Mouse (Mus musculus): Measurements from ENCODE around the gene Zfp93.

Gene Zfp93

GRCm38 (mm10) chr7:24291387-24292090, 21.3 kb downstream of the Zfp93 start:
- DNase-seq (ENCODE audit: low spot score) = no peak

- DNase-seq (ENCODE audit: low spot score) = no peak
Measured at GRCm38 (mm10) chr7:24293061-24293851, 23.0 kb downstream of the Zfp93 start.

DNA sequence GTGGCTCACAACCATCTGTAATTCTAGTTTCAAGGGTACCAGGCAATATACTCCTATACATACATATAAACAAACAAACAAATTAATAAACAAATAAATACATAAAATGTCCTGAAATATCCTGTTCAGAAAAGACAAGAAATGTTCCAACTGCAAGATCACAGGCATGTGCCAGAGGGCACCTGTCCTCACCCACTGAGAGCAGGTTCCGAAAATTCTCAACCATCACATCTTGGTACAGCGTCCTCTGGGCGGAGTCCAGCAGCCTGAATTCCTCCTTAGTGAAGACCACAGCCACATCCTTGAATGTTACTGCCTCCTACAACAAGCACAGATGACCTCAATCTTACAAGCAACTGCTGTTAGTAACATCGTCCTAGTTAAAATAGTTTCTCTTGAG, 24.5 kb downstream of the Zfp93 start:
- DNase-seq (ENCODE audit: low spot score) = no peak

DNA sequence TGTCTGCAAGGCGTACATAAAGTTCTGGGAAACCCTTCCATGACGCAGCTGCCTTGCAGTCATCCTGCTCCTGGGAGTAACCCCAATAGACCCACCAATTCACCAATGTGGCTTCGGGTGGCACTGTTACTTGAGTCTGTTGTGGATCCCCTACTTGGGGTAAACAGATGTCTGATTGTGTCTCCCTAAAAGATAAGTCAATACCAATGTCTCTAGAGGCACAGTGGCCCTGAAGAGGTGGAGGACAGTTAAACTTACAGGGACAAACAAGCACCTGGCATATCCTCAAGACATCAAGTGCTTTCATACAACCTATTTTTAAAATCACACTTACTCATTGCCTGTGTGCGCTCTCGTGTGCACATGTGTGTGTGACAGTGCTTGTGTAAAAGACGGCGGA, 25.2 kb downstream of the Zfp93 start:
- no peak for DNase-seq (ENCODE audit: low spot score)

GRCm38 (mm10) chr7:24296386-24296785, 26.2 kb downstream of the Zfp93 start:
- no peak for DNase-seq (ENCODE audit: low spot score)

GRCm38 (mm10) chr7:24297361-24298095, 27.3 kb downstream of the Zfp93 start:
- no peak for DNase-seq (ENCODE audit: low spot score)

DNA sequence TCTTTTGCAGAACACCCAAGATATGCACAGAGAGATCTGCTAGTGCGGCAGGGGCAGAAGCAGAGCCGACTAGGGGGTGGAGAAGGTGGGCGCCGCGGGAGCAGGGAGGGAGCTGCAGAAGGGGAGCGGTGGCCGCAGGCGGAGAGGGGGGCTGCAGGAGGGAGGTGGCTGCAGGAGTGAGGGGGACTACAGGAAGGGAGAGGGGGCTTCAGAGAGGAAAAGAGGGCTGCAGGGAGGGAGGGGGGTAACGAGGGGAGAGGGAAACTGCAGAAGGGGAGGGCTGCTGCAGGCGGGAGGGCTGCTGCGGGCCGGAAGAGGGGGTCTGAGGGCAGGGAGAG, 28.4 kb downstream of the Zfp93 start:
- DNase-seq (ENCODE audit: low spot score) = no peak

- peak; percentile 98 for DNase-seq (ENCODE audit: low spot score)
Measured at GRCm38 (mm10) chr7:24298973-24299708, 28.9 kb downstream of the Zfp93 start.

DNA sequence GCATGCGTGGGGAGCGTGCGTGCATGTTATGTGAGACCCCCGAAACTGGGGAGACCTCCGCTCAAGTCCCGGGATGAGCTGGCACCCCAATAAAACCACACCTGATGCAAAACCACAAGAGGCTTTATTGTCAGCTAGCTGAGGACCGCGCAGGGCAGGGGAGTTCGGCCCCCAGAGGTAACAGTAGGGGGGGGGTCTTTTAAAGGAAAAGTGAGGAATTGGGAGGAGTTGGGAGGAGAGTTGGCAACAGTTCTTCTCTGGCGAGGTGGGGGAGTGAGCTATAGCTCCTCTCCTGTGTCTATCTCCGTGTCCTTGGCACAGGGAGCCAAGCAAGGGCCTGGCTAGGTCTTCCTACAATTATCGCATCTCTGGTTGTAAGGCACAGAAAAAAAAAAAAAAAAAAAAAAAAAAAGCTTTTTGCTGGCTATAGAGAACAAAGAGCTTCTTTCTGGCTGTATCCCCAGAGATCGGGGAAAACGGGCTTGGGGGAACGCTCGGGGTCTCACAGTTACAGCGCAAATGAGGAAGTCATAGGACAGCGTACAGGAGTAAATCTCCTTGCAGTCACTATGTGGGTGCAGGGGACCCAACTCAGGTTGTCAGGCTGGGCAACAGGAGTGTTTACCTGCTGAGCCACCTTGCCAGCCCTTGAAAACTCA, 29.7 kb downstream of the Zfp93 start:
- peak; percentile 20 for DNase-seq (ENCODE audit: low spot score)

DNA sequence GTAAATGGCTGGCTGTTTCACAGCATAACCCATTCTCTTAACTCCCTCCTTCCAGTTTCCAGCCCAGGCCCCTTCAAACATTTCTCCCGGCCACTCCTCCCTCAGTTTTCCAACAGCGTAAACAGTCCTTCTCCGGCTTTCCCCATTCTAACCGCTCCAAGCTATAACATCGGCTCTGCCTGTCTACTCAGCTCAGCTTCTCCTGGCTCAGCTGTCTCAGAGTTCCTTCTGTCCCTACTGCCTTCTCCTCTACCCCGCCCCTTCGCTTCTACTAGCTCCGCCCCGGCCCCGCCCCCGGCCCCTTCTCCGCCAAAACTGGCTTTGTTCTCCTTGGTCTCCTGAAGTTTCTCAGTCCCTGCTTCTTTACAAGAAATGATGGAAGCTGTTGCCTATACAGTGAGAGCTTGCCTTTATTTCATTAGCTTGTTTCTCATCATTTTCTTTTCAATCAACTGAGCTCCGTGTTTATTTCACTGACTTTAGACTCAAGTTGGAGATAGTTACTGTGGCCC, 30.6 kb downstream of the Zfp93 start, which contains the start of gene Zfp61:
TSS of gene Zfp61 (minus strand) at position 462 of the 512 bp plus-strand sequence.
- peak; percentile 78 for DNase-seq (ENCODE audit: low spot score)

DNA sequence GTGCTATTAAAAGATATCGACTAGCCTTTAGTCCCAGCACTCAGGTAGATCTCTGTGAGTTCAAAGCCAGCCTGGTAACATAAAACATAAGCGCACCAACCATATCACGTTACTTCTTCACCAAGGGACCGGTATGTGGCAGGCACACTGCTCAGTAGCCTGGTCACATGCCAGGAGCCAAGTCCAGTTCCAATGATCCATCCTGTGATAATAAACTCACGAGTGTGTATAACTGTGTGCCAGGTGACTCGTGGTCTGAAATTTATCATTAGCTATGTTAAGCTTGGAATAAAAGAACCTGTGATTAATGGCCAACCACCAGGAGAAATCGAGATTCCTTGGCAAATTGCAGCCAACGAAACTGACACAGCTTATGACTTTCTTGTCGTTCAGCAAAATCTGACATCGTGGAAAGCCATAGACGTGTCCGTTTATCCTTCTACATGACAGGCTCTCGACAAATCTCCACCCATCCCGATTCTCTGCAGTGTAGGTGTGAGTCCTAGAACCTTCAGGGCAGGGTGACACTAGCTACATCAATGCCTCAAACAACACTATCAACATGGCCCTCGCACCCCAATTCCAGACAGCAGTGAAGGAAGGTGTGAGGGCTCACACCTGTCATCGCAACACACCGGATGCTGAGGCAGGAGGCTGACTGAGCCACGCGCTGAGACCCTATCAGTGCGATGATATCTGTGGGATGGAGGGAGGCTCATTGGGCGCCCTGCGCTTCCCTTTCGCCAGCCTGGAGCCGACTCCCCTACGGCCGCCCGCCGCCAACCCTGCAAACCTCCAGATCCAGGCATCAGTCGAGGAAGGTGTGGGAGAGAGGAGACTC, 45.7 kb downstream of the Zfp93 start:
- DNase-seq (ENCODE audit: low spot score) = no peak

DNA sequence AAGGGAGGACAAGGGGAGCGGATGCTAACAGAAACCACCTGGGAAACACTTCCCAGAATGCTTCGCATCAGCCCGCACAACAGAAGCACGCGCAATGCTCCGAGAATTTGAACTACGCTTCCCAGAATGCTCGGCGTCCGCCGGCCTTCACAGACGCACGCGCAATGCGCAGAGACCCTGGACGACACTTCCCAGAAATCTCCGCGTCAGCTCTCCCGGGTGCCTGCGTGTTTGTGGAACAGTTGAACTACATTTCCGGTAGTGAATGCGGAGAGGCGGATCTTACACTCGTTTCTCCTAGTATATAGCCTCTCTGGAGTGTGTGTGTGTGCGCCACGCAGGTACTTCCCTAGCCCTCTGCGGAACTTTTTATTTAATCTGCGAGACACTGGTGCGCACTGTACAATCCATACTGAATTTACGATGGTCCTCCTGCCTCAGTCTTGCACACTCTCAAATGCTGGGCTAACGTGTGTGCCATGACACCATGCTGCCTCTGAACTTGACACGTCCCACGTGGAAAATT, 46.4 kb downstream of the Zfp93 start, which contains the start of gene Zfp94:
TSS of gene Zfp94 (minus strand) at position 100 of the 526 bp plus-strand sequence.
- peak; percentile 98 for DNase-seq (ENCODE audit: low spot score)

DNA sequence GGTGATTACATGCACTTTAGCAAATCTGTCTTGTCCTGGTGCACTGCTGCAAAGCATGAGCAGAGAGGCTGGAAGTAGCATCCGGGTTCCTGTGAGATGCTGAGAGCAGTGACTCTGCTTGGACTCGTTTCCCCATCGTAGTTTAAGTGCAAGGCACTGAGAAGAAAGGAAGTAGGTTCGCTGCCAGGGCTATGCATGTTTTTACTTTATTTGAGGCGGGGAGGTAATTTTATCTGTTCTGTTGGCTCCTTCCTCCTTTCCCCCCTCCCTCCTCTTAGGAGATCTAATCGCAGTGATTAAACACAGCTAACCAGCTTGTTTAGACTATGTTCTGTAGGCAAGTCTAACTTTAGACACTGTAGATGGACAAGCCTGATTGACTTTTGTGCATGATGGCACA, 48.7 kb downstream of the Zfp93 start:
- no peak for DNase-seq (ENCODE audit: low spot score)

DNA sequence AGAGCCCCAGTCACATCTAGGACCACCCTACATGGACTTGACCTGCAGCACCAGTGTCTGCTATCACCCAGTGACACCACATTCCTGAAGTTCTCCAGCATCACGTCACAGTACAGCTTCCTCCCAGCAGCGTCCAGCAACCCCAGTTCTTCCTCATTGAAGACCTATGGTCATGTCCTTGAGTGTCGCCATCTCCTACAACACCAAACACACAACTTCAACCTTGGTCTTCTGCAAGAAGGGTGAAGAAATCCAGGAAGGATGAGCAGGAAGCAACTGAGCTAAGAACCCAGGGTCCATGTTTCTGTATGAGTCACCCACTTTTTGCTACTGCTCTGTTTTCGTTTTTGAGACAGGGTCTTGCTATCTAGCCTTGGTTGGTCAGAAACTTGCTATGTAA, 52.4 kb downstream of the Zfp93 start:
- DNase-seq (ENCODE audit: low spot score) = no peak

DNA sequence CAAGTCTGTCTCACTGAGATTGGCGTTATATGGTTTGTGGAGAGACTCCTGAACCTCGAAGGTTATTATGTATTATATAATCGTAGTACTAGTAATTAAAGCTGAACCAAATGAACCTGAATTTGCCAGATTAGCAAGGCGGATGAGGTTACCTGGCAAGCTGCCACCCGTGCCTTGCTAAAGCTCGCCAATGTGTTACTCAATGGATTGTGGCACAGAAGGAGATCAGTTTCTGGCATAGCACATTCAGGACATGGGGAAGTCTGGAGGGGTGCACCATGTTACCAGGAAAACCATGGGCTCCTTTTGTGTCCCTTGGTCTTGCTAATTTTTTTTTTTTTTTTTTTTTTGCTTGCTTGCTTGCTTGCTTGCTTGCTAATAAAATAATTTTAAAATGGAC, 55.0 kb downstream of the Zfp93 start:
- DNase-seq (ENCODE audit: low spot score) = no peak

DNA sequence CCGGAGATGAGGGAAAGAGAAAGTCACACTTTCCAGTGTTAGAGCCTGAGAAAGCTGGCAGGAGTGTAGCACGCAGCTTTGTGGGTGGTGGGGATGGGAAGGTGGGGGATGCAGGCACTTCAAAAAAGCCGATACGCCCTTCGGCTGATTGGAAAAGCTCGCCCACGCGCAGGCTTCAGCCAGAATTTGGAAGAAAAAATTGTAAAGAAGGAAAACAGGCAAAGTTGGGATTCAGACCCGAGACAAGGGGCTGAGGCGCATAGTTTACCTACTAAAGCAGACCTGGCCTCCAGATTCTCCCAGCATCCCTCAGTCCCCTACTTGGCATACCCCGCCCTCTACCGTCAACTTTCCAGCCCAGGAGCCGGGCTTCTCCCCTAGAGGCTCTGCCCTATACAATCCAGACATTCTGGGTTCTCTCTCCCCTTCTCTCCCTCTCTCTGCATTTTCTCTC, 55.5 kb downstream of the Zfp93 start:
- DNase-seq (ENCODE audit: low spot score) = peak; percentile 62

GRCm38 (mm10) chr7:24326273-24327135, 56.3 kb downstream of the Zfp93 start:
- DNase-seq (ENCODE audit: low spot score) = peak; percentile 9

Data from embryo, embryonic 10 days (tissue).